In the genomic region with DNA sequence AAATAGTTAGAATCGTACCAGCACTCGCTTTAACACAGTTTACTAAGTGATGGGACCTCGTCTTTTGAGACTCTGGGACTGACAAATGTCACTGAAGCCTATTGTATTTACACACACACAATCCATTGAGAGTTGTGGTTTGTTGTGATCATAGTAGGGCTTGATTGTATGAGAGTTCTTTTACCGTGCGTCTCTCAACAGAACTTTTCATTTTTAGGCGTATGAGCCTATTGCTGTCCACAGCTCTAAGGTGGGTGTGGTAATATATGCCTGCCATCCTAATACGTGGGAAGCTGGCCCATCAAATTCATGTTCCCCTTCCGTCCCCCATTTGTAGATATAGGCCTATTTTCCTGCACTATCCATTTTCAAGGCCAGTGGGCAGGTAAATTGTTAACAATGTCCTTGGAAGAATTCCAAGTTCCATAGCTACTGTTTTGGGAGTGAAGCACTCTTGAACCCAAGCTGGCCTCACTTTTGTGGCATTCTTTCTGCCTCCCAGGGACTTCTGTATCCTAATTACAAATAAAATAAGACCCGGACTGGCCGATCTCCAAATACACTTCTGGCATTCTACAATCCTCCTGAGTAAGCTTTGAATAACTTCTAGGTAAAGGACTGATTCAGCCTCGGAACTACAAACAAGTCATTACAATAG, we compare ENCODE assay signal across 8 mouse cellular contexts. TPM values are rescaled to one million over a fixed set of nuclear protein-coding genes. Genes with fewer than 3 reads are reported as not detected.
A peak's percentile ranks its signal among the peaks of the same experiment; 100 is the strongest.
DNase-seq lines count a peak whose midpoint lies in the region; ATAC-seq and TF ChIP-seq lines count a peak whose summit lies in the region.

No protein-coding gene starts in this region.

- no peaks in the 10 kb centered on the region for H3K9me3 ChIP-seq in ES-Bruce4 (replicated peaks; ENCODE audit: control insufficient read depth, insufficient read depth, low read length, poor library complexity, severe bottlenecking)
- no peaks in the 10 kb centered on the region for H3K9me3 ChIP-seq in hindbrain, embryonic 16.5 days (ENCODE audit: control insufficient read depth, low read length)
- no peaks in the 10 kb centered on the region for H3K9me3 ChIP-seq in liver, embryonic 15.5 days (replicated peaks)

- DNase-seq in cerebellum, adult 8-10 months, result peak; percentile 20
- DNase-seq in thymus, postnatal 36 days, result no peak
- DNase-seq in left cerebral cortex, adult 8-10 months (ENCODE audit: low spot score in 2 of 2), result no peak

- no peak for TF ChIP-seq POLR2A in ES-Bruce4 (IDR thresholded peaks at IDR 0.05; ENCODE audit: insufficient read depth, low read length)
- TF ChIP-seq POLR2A in small intestine, adult 2 months (IDR thresholded peaks at IDR 0.05; ENCODE audit: low read depth, low read length), result no peak

- no peak for TF ChIP-seq EP300 in ES-Bruce4 (IDR thresholded peaks at IDR 0.05; ENCODE audit: insufficient read depth, low read depth, low read length)

- no peaks in the 10 kb centered on the region for H3K27me3 ChIP-seq in ES-Bruce4 (ENCODE audit: control insufficient read depth, insufficient read depth, low read length, poor library complexity, severe bottlenecking)
- H3K27me3 ChIP-seq in hindbrain, embryonic 16.5 days (replicated peaks; ENCODE audit: control insufficient read depth, insufficient read depth, low read length), result no peaks in the 10 kb centered on the region
- H3K27me3 ChIP-seq in liver, embryonic 15.5 days, result no peaks in the 10 kb centered on the region
- no peaks in the 10 kb centered on the region for H3K27me3 ChIP-seq in small intestine, adult 2 months (ENCODE audit: control insufficient read depth, insufficient read depth, low read length)

- H3K4me1 ChIP-seq in ES-Bruce4 (ENCODE audit: control insufficient read depth, insufficient read depth, low read length), result peaks cover 1% of the 10 kb centered on the region
- H3K4me1 ChIP-seq in hindbrain, embryonic 16.5 days (ENCODE audit: control insufficient read depth, insufficient read depth, low read depth, low read length), result peaks cover 19% of the 10 kb centered on the region
- H3K4me1 ChIP-seq in liver, embryonic 15.5 days (replicated peaks), result peaks cover 44% of the 10 kb centered on the region
- peaks cover 14% of the 10 kb centered on the region; the same call in 1 of the 2 replicates for H3K4me1 ChIP-seq in small intestine, adult 2 months (ENCODE audit: control insufficient read depth, insufficient read depth, insufficient read length, low read length)

- no peak for TF ChIP-seq CTCF in ES-Bruce4 (IDR thresholded peaks at IDR 0.05; ENCODE audit: low read depth, low read length)
- no peak for TF ChIP-seq CTCF in small intestine, adult 2 months (IDR thresholded peaks at IDR 0.05; ENCODE audit: extremely low read depth, insufficient read length, insufficient replicate concordance, low read depth, low read length)

- ATAC-seq in hindbrain, embryonic 16.5 days, result no peak
- ATAC-seq in liver, embryonic 15.5 days (ENCODE audit: insufficient read depth), result no peak
- no peak for ATAC-seq in erythroid progenitor cell, adult 5-6 weeks (replicated peaks; ENCODE audit: low FRiP score, poor library complexity, severe bottlenecking)

- H3K4me2 ChIP-seq in hindbrain, embryonic 16.5 days (ENCODE audit: low read length), result peak overlapping the region; percentile 96
- peak overlapping the region; percentile 95 for H3K4me2 ChIP-seq in liver, embryonic 15.5 days

- H3K4me3 ChIP-seq in ES-Bruce4 (ENCODE audit: low read depth, low read length), result no peak overlapping the region; the same call in 1 of the 2 replicates
- H3K4me3 ChIP-seq in hindbrain, embryonic 16.5 days (ENCODE audit: low read length), result peak overlapping the region; percentile 74
- H3K4me3 ChIP-seq in liver, embryonic 15.5 days (replicated peaks), result peak overlapping the region; percentile 85
- peak overlapping the region; percentile 67; the same call in 1 of the 2 replicates for H3K4me3 ChIP-seq in small intestine, adult 2 months (ENCODE audit: low read depth, low read length)

- peak overlapping the region; percentile 86 for H3K27ac ChIP-seq in ES-Bruce4 (ENCODE audit: insufficient read depth, low read length)
- H3K27ac ChIP-seq in hindbrain, embryonic 16.5 days (ENCODE audit: low read depth, low read length), result peak overlapping the region; percentile 76
- peak overlapping the region; percentile 97 for H3K27ac ChIP-seq in liver, embryonic 15.5 days (replicated peaks)
- H3K27ac ChIP-seq in small intestine, adult 2 months (ENCODE audit: insufficient read depth, low read depth, low read length), result peak overlapping the region; percentile 72

- H3K36me3 ChIP-seq in ES-Bruce4 (ENCODE audit: control insufficient read depth, insufficient read depth, low read length, poor library complexity, severe bottlenecking), result peaks cover 2% of the 10 kb centered on the region; the same call in 1 of the 2 replicates
- no peaks in the 10 kb centered on the region for H3K36me3 ChIP-seq in hindbrain, embryonic 16.5 days (ENCODE audit: control insufficient read depth, insufficient read depth, low read length)
- H3K36me3 ChIP-seq in liver, embryonic 15.5 days (replicated peaks), result no peaks in the 10 kb centered on the region
- H3K36me3 ChIP-seq in small intestine, adult 2 months (ENCODE audit: control insufficient read depth, insufficient read depth, low read length), result no peaks in the 10 kb centered on the region

- H3K9ac ChIP-seq in ES-Bruce4 (ENCODE audit: low read depth, poor library complexity, severe bottlenecking), result peak overlapping the region; percentile 46
- H3K9ac ChIP-seq in hindbrain, embryonic 16.5 days (ENCODE audit: low read depth, low read length), result peak overlapping the region; percentile 59; the same call in 1 of the 2 replicates
- peak overlapping the region; percentile 93 for H3K9ac ChIP-seq in liver, embryonic 15.5 days

- 55% methylated on average over 11 of the region's 11 CpGs for whole genome bisulfite sequencing in hindbrain, embryonic 16.5 days
- 46% methylated on average over 11 of the region's 11 CpGs for WGBS in liver, embryonic 15.5 days (ENCODE audit: insufficient replicate concordance)
- WGBS in small intestine, adult 2 months, result 31% methylated on average over 11 of the region's 11 CpGs

RNA-seq across cellular contexts. Expression of gene Ints3, which starts 0.8 kb away (rescaled TPM):
- polyA plus RNA-seq in ES-Bruce4 (2011; ENCODE audit: insufficient read depth, insufficient read length, low read depth, missing spikeins), result 68.6 and 71.0 TPM in 2 replicates
- 27.8 and 30.3 TPM in 2 replicates for polyA plus RNA-seq in hindbrain, embryonic 16.5 days (2015; fragmentation: Nextera tagmentation; extraction: Ambion mirVana)
- polyA plus RNA-seq in liver, embryonic 15.5 days (2015; fragmentation: Nextera tagmentation; extraction: Ambion mirVana), result 9.2 and 9.9 TPM in 2 replicates
- 13.6 and 22.4 TPM in 2 replicates for polyA plus RNA-seq in small intestine, adult 2 months (2012; rRNA removed)
- 6.7 and 12.6 TPM in 2 replicates for total RNA-seq in erythroid progenitor cell, adult 5-6 weeks (2015; ENCODE audit: low replicate concordance)
- 13.2 and 18.2 TPM in 2 replicates for total RNA-seq in erythroid progenitor cell, adult 5-6 weeks (2017; ENCODE audit: low replicate concordance)
- 10 to 100 TPM; 55.1 to 59.9 (median 59.0) TPM for total RNA-seq in left cerebral cortex, adult 8-10 months (2022)

RNA-seq across cellular contexts. Expression of gene Npr1, which starts 31.5 kb away (rescaled TPM):
- polyA plus RNA-seq in ES-Bruce4 (2011; ENCODE audit: insufficient read depth, insufficient read length, low read depth, missing spikeins), result 10.8 and 13.6 TPM in 2 replicates
- polyA plus RNA-seq in hindbrain, embryonic 16.5 days (2015; fragmentation: Nextera tagmentation; extraction: Ambion mirVana), result 3.1 and 3.2 TPM in 2 replicates
- polyA plus RNA-seq in liver, embryonic 15.5 days (2015; fragmentation: Nextera tagmentation; extraction: Ambion mirVana), result 3.7 and 4.8 TPM in 2 replicates
- 5.1 and 5.9 TPM in 2 replicates for polyA plus RNA-seq in small intestine, adult 2 months (2012; rRNA removed)
- total RNA-seq in erythroid progenitor cell, adult 5-6 weeks (2015; ENCODE audit: low replicate concordance), result not detected in 2 replicates
- not detected in 2 replicates for total RNA-seq in erythroid progenitor cell, adult 5-6 weeks (2017; ENCODE audit: low replicate concordance)
- 1 to 10 TPM; 4.2 to 6.0 (median 5.0) TPM for total RNA-seq in left cerebral cortex, adult 8-10 months (2022)

RNA-seq across cellular contexts. Expression of gene Ilf2, which starts 41.7 kb away (rescaled TPM):
- polyA plus RNA-seq in ES-Bruce4 (2011; ENCODE audit: insufficient read depth, insufficient read length, low read depth, missing spikeins), result 211 and 233 TPM in 2 replicates
- 224 and 229 TPM in 2 replicates for polyA plus RNA-seq in hindbrain, embryonic 16.5 days (2015; fragmentation: Nextera tagmentation; extraction: Ambion mirVana)
- polyA plus RNA-seq in liver, embryonic 15.5 days (2015; fragmentation: Nextera tagmentation; extraction: Ambion mirVana), result 48.2 and 50.8 TPM in 2 replicates
- 4.3 and 5.9 TPM in 2 replicates for polyA plus RNA-seq in small intestine, adult 2 months (2012; rRNA removed)
- 61.6 and 86.5 TPM in 2 replicates for total RNA-seq in erythroid progenitor cell, adult 5-6 weeks (2015; ENCODE audit: low replicate concordance)
- total RNA-seq in erythroid progenitor cell, adult 5-6 weeks (2017; ENCODE audit: low replicate concordance), result 93.7 and 150 TPM in 2 replicates
- total RNA-seq in left cerebral cortex, adult 8-10 months (2022), result 10 to 100 TPM; 84.9 to 98.9 (median 93.3) TPM

RNA-seq across cellular contexts. Expression of gene Slc27a3, which starts 44.5 kb away (rescaled TPM):
- polyA plus RNA-seq in ES-Bruce4 (2011; ENCODE audit: insufficient read depth, insufficient read length, low read depth, missing spikeins), result 11.0 and 12.5 TPM in 2 replicates
- polyA plus RNA-seq in hindbrain, embryonic 16.5 days (2015; fragmentation: Nextera tagmentation; extraction: Ambion mirVana), result 30.1 and 30.8 TPM in 2 replicates
- 1.5 and 1.7 TPM in 2 replicates for polyA plus RNA-seq in liver, embryonic 15.5 days (2015; fragmentation: Nextera tagmentation; extraction: Ambion mirVana)
- polyA plus RNA-seq in small intestine, adult 2 months (2012; rRNA removed), result 3.7 and 5.9 TPM in 2 replicates
- total RNA-seq in erythroid progenitor cell, adult 5-6 weeks (2015; ENCODE audit: low replicate concordance), result not detected in 2 replicates
- 1.0 TPM in 1 of 2 replicates, not detected in the other for total RNA-seq in erythroid progenitor cell, adult 5-6 weeks (2017; ENCODE audit: low replicate concordance)
- 1 to 10 TPM; 5.7 to 7.9 (median 7.4) TPM for total RNA-seq in left cerebral cortex, adult 8-10 months (2022)

RNA-seq across cellular contexts. Expression of gene Snapin, which starts 56.6 kb away (rescaled TPM):
- polyA plus RNA-seq in ES-Bruce4 (2011; ENCODE audit: insufficient read depth, insufficient read length, low read depth, missing spikeins), result 63.9 and 65.1 TPM in 2 replicates
- polyA plus RNA-seq in hindbrain, embryonic 16.5 days (2015; fragmentation: Nextera tagmentation; extraction: Ambion mirVana), result 96.8 and 98.1 TPM in 2 replicates
- 16.2 and 17.8 TPM in 2 replicates for polyA plus RNA-seq in liver, embryonic 15.5 days (2015; fragmentation: Nextera tagmentation; extraction: Ambion mirVana)
- polyA plus RNA-seq in small intestine, adult 2 months (2012; rRNA removed), result 3.4 and 7.1 TPM in 2 replicates
- total RNA-seq in erythroid progenitor cell, adult 5-6 weeks (2015; ENCODE audit: low replicate concordance), result 11.3 and 17.7 TPM in 2 replicates
- 13.1 and 16.4 TPM in 2 replicates for total RNA-seq in erythroid progenitor cell, adult 5-6 weeks (2017; ENCODE audit: low replicate concordance)
- 10 to 100 TPM; 62.4 to 74.7 (median 67.1) TPM for total RNA-seq in left cerebral cortex, adult 8-10 months (2022)
